Mouse (Mus musculus) neural tube, embryonic 11.5 days (tissue): ENCODE measurements at regions not wholly inside any gene's neighbourhood (a gene's known extent, or its start where the extent isn't known, plus 50 kb on each side); places are given as distances from the start of the nearest gene placed in this dataset.

ENCODE experiments used
- ATAC-seq: fragments of 200-750 bp; cut with Nextera tagmentation; 2 replicates; pipeline ENCODE4 v1.8.0; 2017; ENCODE audit warnings: moderate number of reproducible peaks, mild to moderate bottlenecking, moderate TSS enrichment, moderate library complexity; ENCODE audit not compliant: insufficient read depth, low FRiP score, low TSS enrichment
- DNase-seq: peaks from one replicate; pipeline ENCODE4 v3.0.0-alpha.2; 2015; ENCODE audit warnings: low spot score
- H3K27ac ChIP-seq: fragments of 300-500 bp; sonication (generic); 2 replicates; pipeline ENCODE4 v1.5.1; 2014; ENCODE audit warnings: low read depth, mild to moderate bottlenecking, low read length
- H3K27me3 ChIP-seq: fragments of 300-500 bp; sonication (generic); 2 replicates; pipeline ENCODE4 v1.6.1; 2014; ENCODE audit warnings: mild to moderate bottlenecking, low read length, mixed read lengths; ENCODE audit not compliant: control insufficient read depth, insufficient read depth
- H3K36me3 ChIP-seq: fragments of 300-500 bp; sonication (generic); 2 replicates; pipeline ENCODE4 v1.6.1; 2014; ENCODE audit warnings: mild to moderate bottlenecking, low read length, moderate library complexity, mixed read lengths; ENCODE audit not compliant: control insufficient read depth, insufficient read depth
- H3K4me1 ChIP-seq: fragments of 300-500 bp; sonication (generic); 2 replicates; pipeline ENCODE4 v1.6.1; 2014; ENCODE audit warnings: low read length, mixed read lengths; ENCODE audit not compliant: control insufficient read depth, insufficient read depth
- H3K4me2 ChIP-seq: fragments of 300-500 bp; sonication (generic); 2 replicates; pipeline ENCODE4 v1.6.1; 2014; ENCODE audit warnings: low read depth, mild to moderate bottlenecking, moderate library complexity
- H3K4me3 ChIP-seq: fragments of 300-500 bp; sonication (generic); 2 replicates; pipeline ENCODE4 v1.5.1; 2014; ENCODE audit warnings: low read depth, low read length
- H3K9ac ChIP-seq: fragments of 300-500 bp; sonication (generic); 2 replicates; pipeline ENCODE4 v1.6.1; 2014; ENCODE audit warnings: mild to moderate bottlenecking, low read length
- H3K9me3 ChIP-seq: fragments of 300-500 bp; sonication (generic); 2 replicates; pipeline ENCODE4 v1.6.1; 2016; ENCODE audit warnings: low read length; ENCODE audit not compliant: control insufficient read depth
- WGBS: fragments of 180-500 bp; shearing (Covaris S2); extraction: QIAGEN DNeasy Blood & Tissue Kit; methylation state at CpG from one replicate; pipeline ENCODE4 v1.1.7; 2014; 5-methylcytosine and 5-hydroxymethylcytosine counted together

GRCm38 (mm10) chr10:117480456-117480850 is 100.6 kb upstream of the Cpsf6 start:
- no peak for DNase-seq
- WGBS: 88% methylated on average over 5 of the region's 5 CpGs
- no peak overlapping the region for H3K4me3 ChIP-seq

GRCm38 (mm10) chr10:117479721-117480455 is 100.1 kb upstream of the Cpsf6 start:
- DNase-seq (no peak), ATAC-seq (no peak)
- H3K4me2 ChIP-seq: no peak overlapping the region
- H3K9ac ChIP-seq: no peak overlapping the region
- H3K9me3 ChIP-seq: no peaks in the 10 kb centered on the region
- H3K27ac ChIP-seq: no peak overlapping the region
- no peaks in the 10 kb centered on the region for H3K27me3 ChIP-seq
- H3K4me3 ChIP-seq: no peak overlapping the region
- 90% methylated on average over 12 of the region's 12 CpGs for WGBS
- H3K36me3 ChIP-seq: no peaks in the 10 kb centered on the region
- H3K4me1 ChIP-seq: no peaks in the 10 kb centered on the region

More at GRCm38 (mm10) chr10:117480456-117480850, 100.6 kb upstream of the Cpsf6 start:
- Histone ChIP-seq H3K4me1 (no peaks in the 10 kb centered on the region), H3K4me2 (no peak overlapping the region), H3K27me3 (no peaks in the 10 kb centered on the region), H3K27ac (no peak overlapping the region), H3K36me3 (no peaks in the 10 kb centered on the region), H3K9me3 (no peaks in the 10 kb centered on the region), H3K9ac (no peak overlapping the region)
- ATAC-seq: no peak

- 79% methylated on average over 4 of the region's 4 CpGs for WGBS
- no peak overlapping the region for H3K4me3 ChIP-seq
- no peak for ATAC-seq
- DNase-seq: no peak
- no peaks in the 10 kb centered on the region for H3K36me3 ChIP-seq
- 0 out of 2 replicates have a peak, but pooled peaks cover under 1% of the 10 kb centered on the region for H3K9me3 ChIP-seq
- H3K27me3 ChIP-seq: no peaks in the 10 kb centered on the region
- H3K27ac ChIP-seq: no peak overlapping the region
- H3K9ac ChIP-seq: no peak overlapping the region
- H3K4me1 ChIP-seq: no peaks in the 10 kb centered on the region
- H3K4me2 ChIP-seq: no peak overlapping the region
Measured at GRCm38 (mm10) chr10:117478931-117479280, 99.1 kb upstream of the Cpsf6 start.

GRCm38 (mm10) chr10:117478202-117478930 is 98.6 kb upstream of the Cpsf6 start:
- Histone ChIP-seq H3K4me2 (no peak overlapping the region), H3K27ac (no peak overlapping the region), H3K27me3 (no peaks in the 10 kb centered on the region), H3K36me3 (no peaks in the 10 kb centered on the region), H3K9me3 (0 out of 2 replicates have a peak, but pooled peaks cover 2% of the 10 kb centered on the region), H3K9ac (no peak overlapping the region), H3K4me1 (no peaks in the 10 kb centered on the region), H3K4me3 (no peak overlapping the region)
- no peak for ATAC-seq
- no peak for DNase-seq
- WGBS: 75% methylated on average over 23 of the region's 23 CpGs

- 0 out of 2 replicates have a peak, but pooled peaks cover 2% of the 10 kb centered on the region for H3K9me3 ChIP-seq
- no peak overlapping the region for H3K9ac ChIP-seq
- H3K36me3 ChIP-seq: no peaks in the 10 kb centered on the region
- H3K27me3 ChIP-seq: no peaks in the 10 kb centered on the region
- H3K4me1 ChIP-seq: no peaks in the 10 kb centered on the region
- 87% methylated on average over 12 of the region's 12 CpGs for WGBS
- no peak overlapping the region for H3K4me2 ChIP-seq
- ATAC-seq (no peak), DNase-seq (no peak)
- no peak overlapping the region for H3K27ac ChIP-seq
- H3K4me3 ChIP-seq: no peak overlapping the region
Measured at GRCm38 (mm10) chr10:117477331-117478201, 97.8 kb upstream of the Cpsf6 start.

GRCm38 (mm10) chr10:117475086-117475945 is 95.5 kb upstream of the Cpsf6 start:
- 85% methylated on average over 13 of the region's 13 CpGs for WGBS

GRCm38 (mm10) chr10:117474351-117475085 is 94.7 kb upstream of the Cpsf6 start:
- no peaks in the 10 kb centered on the region for H3K36me3 ChIP-seq
- 0 out of 2 replicates have a peak, but pooled peaks cover 2% of the 10 kb centered on the region for H3K9me3 ChIP-seq
- ATAC-seq (no peak), DNase-seq (no peak)
- H3K4me1 ChIP-seq: no peaks in the 10 kb centered on the region
- no peak overlapping the region for H3K9ac ChIP-seq
- WGBS: 94% methylated on average over 4 of the region's 4 CpGs
- H3K27ac ChIP-seq: no peak overlapping the region
- H3K4me3 ChIP-seq: no peak overlapping the region
- H3K4me2 ChIP-seq: no peak overlapping the region
- H3K27me3 ChIP-seq: no peaks in the 10 kb centered on the region

More at GRCm38 (mm10) chr10:117475086-117475945, 95.5 kb upstream of the Cpsf6 start:
- ATAC-seq (no peak), DNase-seq (no peak)
- Histone ChIP-seq H3K4me3 (no peak overlapping the region), H3K36me3 (no peaks in the 10 kb centered on the region), H3K27ac (no peak overlapping the region), H3K9ac (no peak overlapping the region), H3K4me2 (no peak overlapping the region), H3K9me3 (0 out of 2 replicates have a peak, but pooled peaks cover 2% of the 10 kb centered on the region), H3K4me1 (no peaks in the 10 kb centered on the region), H3K27me3 (no peaks in the 10 kb centered on the region)
